Mouse (Mus musculus) olfactory bulb, adult 2 months (tissue): ENCODE data around the gene Prr18.

Experiments
- CTCF ChIP-seq: fragments of 200-500 bp; IDR thresholded peaks from 2 replicates; pipeline ENCODE4 v1.5.1; 2012; ENCODE audit warnings: low read depth, mild to moderate bottlenecking, low read length, moderate library complexity; ENCODE audit not compliant: insufficient read depth
- POLR2A ChIP-seq: fragments of 200-500 bp; IDR thresholded peaks from 2 replicates; pipeline ENCODE4 v1.6.1; 2012; ENCODE audit warnings: mild to moderate bottlenecking, low read depth, low read length, moderate library complexity; ENCODE audit not compliant: insufficient read depth

- TF ChIP-seq CTCF (no peak), POLR2A (no peak)
Measured at GRCm38 (mm10) chr17:8343416-8343815, 6.2 kb downstream of the Prr18 start.
